ENCODE assay signal across 8 mouse cellular contexts in genomic region chr1:189688388-189688750, GRCm38 (mm10). TPM values are rescaled to one million over a fixed set of nuclear protein-coding genes. Genes with fewer than 3 reads are reported as not detected.
DNase-seq lines count a peak whose midpoint lies in the region; ATAC-seq and TF ChIP-seq lines count a peak whose summit lies in the region.

No protein-coding gene starts in this region.

- H3K36me3 ChIP-seq in heart, embryonic 10.5 days = peaks cover 26% of the 10 kb centered on the region
- peaks cover 19% of the 10 kb centered on the region for H3K36me3 ChIP-seq in C2C12 (ENCODE audit: control insufficient read depth, insufficient read depth)
- H3K36me3 ChIP-seq in forebrain, embryonic 12.5 days (replicated peaks) = peaks cover 19% of the 10 kb centered on the region
- H3K36me3 ChIP-seq in liver, embryonic 12.5 days = peaks cover 29% of the 10 kb centered on the region

- H3K4me2 ChIP-seq in forebrain, embryonic 12.5 days = peak overlapping the region; percentile 82
- peak overlapping the region; percentile 89 for H3K4me2 ChIP-seq in liver, embryonic 12.5 days

- no peaks in the 10 kb centered on the region for H3K9me3 ChIP-seq in heart, embryonic 10.5 days
- H3K9me3 ChIP-seq in forebrain, embryonic 12.5 days = no peaks in the 10 kb centered on the region
- no peaks in the 10 kb centered on the region for H3K9me3 ChIP-seq in liver, embryonic 12.5 days (replicated peaks)

- peaks cover 37% of the 10 kb centered on the region for H3K4me1 ChIP-seq in heart, embryonic 10.5 days
- H3K4me1 ChIP-seq in forebrain, embryonic 12.5 days = peaks cover 38% of the 10 kb centered on the region
- H3K4me1 ChIP-seq in liver, embryonic 12.5 days = peaks cover 30% of the 10 kb centered on the region

- no peak for TF ChIP-seq CTCF in C2C12 (IDR thresholded peaks at IDR 0.05; ENCODE audit: control insufficient read depth, insufficient read depth, insufficient read length)

- peak overlapping the region; percentile 41 for H3ac ChIP-seq in C2C12 (ENCODE audit: control insufficient read depth, insufficient read length, low read depth)

- H3K27ac ChIP-seq in heart, embryonic 10.5 days = peak overlapping the region; percentile 91
- H3K27ac ChIP-seq in forebrain, embryonic 12.5 days = peak overlapping the region; percentile 53
- peak overlapping the region; percentile 61 for H3K27ac ChIP-seq in liver, embryonic 12.5 days

- H3K27me3 ChIP-seq in heart, embryonic 10.5 days (ENCODE audit: insufficient read depth, poor library complexity, severe bottlenecking) = no peaks in the 10 kb centered on the region
- H3K27me3 ChIP-seq in C2C12 (ENCODE audit: control insufficient read depth, insufficient read depth, insufficient read length) = no peaks in the 10 kb centered on the region
- no peaks in the 10 kb centered on the region for H3K27me3 ChIP-seq in forebrain, embryonic 12.5 days
- no peaks in the 10 kb centered on the region for H3K27me3 ChIP-seq in liver, embryonic 12.5 days (replicated peaks)

- H3K79me3 ChIP-seq in C2C12 (ENCODE audit: low read depth) = peaks cover 25% of the 10 kb centered on the region

- WGBS in heart, embryonic 10.5 days = under 1% methylated on average over 15 of the region's 15 CpGs
- WGBS in forebrain, embryonic 12.5 days = under 1% methylated on average over 15 of the region's 15 CpGs
- WGBS in liver, embryonic 12.5 days (ENCODE audit: insufficient replicate concordance) = 2% methylated on average over 14 of the region's 15 CpGs

- peaks cover 38% of the 10 kb centered on the region for H3K79me2 ChIP-seq in C2C12 (ENCODE audit: control insufficient read depth, insufficient read depth)

- DNase-seq in heart, embryonic 10.5 days (ENCODE audit: low spot score) = no peak
- DNase-seq in heart, postnatal 25 days (ENCODE audit: low spot score) = no peak
- no peak for DNase-seq in retina, postnatal 1 day
- DNase-seq in left cerebral cortex, adult 8-10 months (ENCODE audit: low spot score in 2 of 2) = no peak

- H3K4me3 ChIP-seq in heart, embryonic 10.5 days = peak overlapping the region; percentile 93
- H3K4me3 ChIP-seq in C2C12 (ENCODE audit: insufficient read depth, poor library complexity, severe bottlenecking) = peak overlapping the region; percentile 93
- peak overlapping the region; percentile 83 for H3K4me3 ChIP-seq in forebrain, embryonic 12.5 days (replicated peaks)
- H3K4me3 ChIP-seq in liver, embryonic 12.5 days = peak overlapping the region; percentile 85

- peak; percentile 58; the same call in 1 of the 2 replicates for ATAC-seq in forebrain, embryonic 12.5 days (ENCODE audit: low FRiP score)
- ATAC-seq in liver, embryonic 12.5 days = no peak
- no peak for ATAC-seq in activated CD4-positive, CD25-positive, alpha-beta regulatory T cell, adult 4 months

- peak overlapping the region; percentile 53 for H3K9ac ChIP-seq in forebrain, embryonic 12.5 days
- H3K9ac ChIP-seq in liver, embryonic 12.5 days = peak overlapping the region; percentile 64

- intact Hi-C loops in heart, postnatal 25 days (cut with DNase I) = no loop called here

TF ChIP-seq in C2C12, 6 proteins besides CTCF, POLR2A, EP300 and RAD21:
- TF ChIP-seq FOSL1 (IDR thresholded peaks at IDR 0.05; ENCODE audit: insufficient read depth, low read length, poor library complexity, severe bottlenecking) (no peak), MAX (IDR thresholded peaks at IDR 0.05) (no peak), MYOG (IDR thresholded peaks at IDR 0.05; ENCODE audit: control insufficient read depth, extremely low read depth, insufficient read length) (no peak), USF1 (IDR thresholded peaks at IDR 0.05; ENCODE audit: low read depth) (no peak), MYOD1 (IDR thresholded peaks at IDR 0.05; ENCODE audit: control insufficient read depth, insufficient read length, low read depth) (no peak), CEBPB (IDR thresholded peaks at IDR 0.05; ENCODE audit: low read depth) (no peak)
TF ChIP-seq in C2C12: peak in this region for 0.

RNA-seq across cellular contexts. Expression of gene Cenpf, which starts 0.5 kb away (rescaled TPM):
- polyA plus RNA-seq in heart, embryonic 10.5 days (2016; fragmentation: Nextera tagmentation; extraction: Ambion mirVana) = 62.7 and 71.3 TPM in 2 replicates
- 1 to 10 TPM; 2.5 to 5.2 TPM for total RNA-seq in heart, postnatal 25 days (2021)
- 5.4 TPM for polyA plus RNA-seq in C2C12 (2012; fragmentation: generic; extraction: Trizol)
- polyA plus RNA-seq in forebrain, embryonic 12.5 days (2016; fragmentation: Nextera tagmentation; extraction: Ambion mirVana) = 153 and 164 TPM in 2 replicates
- polyA plus RNA-seq in liver, embryonic 12.5 days (2016; fragmentation: Nextera tagmentation; extraction: Ambion mirVana) = 52.5 and 54.0 TPM in 2 replicates
- polyA plus RNA-seq in activated CD4-positive, CD25-positive, alpha-beta regulatory T cell, adult 4 months (2017; shearing (Covaris generic)) = 10 to 100 TPM; 13.6 to 14.4 TPM
- 1 to 10 TPM in 1 of 4 experiments, under 1 TPM in 3; 0.40 to 1.0 (median 0.46) TPM for total RNA-seq in left cerebral cortex, adult 8-10 months (2022)

RNA-seq across cellular contexts. Expression of gene Ptpn14, which starts 39.7 kb away (rescaled TPM):
- 7.2 and 9.6 TPM in 2 replicates for polyA plus RNA-seq in heart, embryonic 10.5 days (2016; fragmentation: Nextera tagmentation; extraction: Ambion mirVana)
- total RNA-seq in heart, postnatal 25 days (2021) = 10 to 100 TPM; 29.4 to 30.9 TPM
- 23.4 TPM for polyA plus RNA-seq in C2C12 (2012; fragmentation: generic; extraction: Trizol)
- polyA plus RNA-seq in forebrain, embryonic 12.5 days (2016; fragmentation: Nextera tagmentation; extraction: Ambion mirVana) = 2.8 and 3.3 TPM in 2 replicates
- polyA plus RNA-seq in liver, embryonic 12.5 days (2016; fragmentation: Nextera tagmentation; extraction: Ambion mirVana) = 0.70 and 0.86 TPM in 2 replicates
- polyA plus RNA-seq in activated CD4-positive, CD25-positive, alpha-beta regulatory T cell, adult 4 months (2017; shearing (Covaris generic)) = under 1 TPM in 1 of 2 experiments, not detected in 1; 0.20 TPM
- 10 to 100 TPM; 10.0 to 12.9 (median 10.2) TPM for total RNA-seq in left cerebral cortex, adult 8-10 months (2022)
